Mouse (Mus musculus) heart, postnatal 0 days (tissue): Measurements from ENCODE around the gene Kcnip4.

Source experiments
- CTCF ChIP-seq: IDR thresholded peaks from 2 replicates; pipeline ENCODE4 v1.5.1; 2016; ENCODE audit warnings: antibody characterized with exemption, control low read depth, low read depth
- EP300 ChIP-seq: IDR thresholded peaks from 2 replicates; pipeline ENCODE4 v1.6.1; 2016; ENCODE audit warnings: antibody characterized with exemption, low read depth

DNA sequence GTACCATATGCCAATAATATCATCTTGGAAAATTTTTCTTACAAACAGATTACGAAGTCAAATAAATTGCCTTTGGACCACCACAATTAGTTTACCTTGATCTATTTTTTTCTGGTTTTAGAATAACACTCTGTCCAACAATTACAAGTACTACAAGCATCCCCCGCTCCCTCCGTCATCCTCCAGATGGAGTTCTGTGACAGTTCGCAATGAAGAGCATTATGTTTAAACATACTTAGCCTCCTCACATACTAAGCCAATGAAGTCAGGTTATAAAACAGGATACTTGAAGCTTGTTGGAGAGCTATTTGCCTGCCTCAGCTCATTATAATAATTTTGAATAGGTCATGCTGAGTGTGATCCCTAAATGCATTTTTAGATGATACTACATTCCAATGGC is 39.0 kb upstream of the Kcnip4 start:
- TF ChIP-seq CTCF, result no peak
- TF ChIP-seq EP300, result no peak
